Mouse (Mus musculus): ENCODE results near the gene Gucy1b1. TPM values are rescaled to one million over a fixed set of nuclear protein-coding genes. Genes with fewer than 3 reads are reported as not detected.

Gucy1b1 gene
- polyA plus RNA-seq, 1 experiment from 2014 or later = 95.8 TPM

DNA sequence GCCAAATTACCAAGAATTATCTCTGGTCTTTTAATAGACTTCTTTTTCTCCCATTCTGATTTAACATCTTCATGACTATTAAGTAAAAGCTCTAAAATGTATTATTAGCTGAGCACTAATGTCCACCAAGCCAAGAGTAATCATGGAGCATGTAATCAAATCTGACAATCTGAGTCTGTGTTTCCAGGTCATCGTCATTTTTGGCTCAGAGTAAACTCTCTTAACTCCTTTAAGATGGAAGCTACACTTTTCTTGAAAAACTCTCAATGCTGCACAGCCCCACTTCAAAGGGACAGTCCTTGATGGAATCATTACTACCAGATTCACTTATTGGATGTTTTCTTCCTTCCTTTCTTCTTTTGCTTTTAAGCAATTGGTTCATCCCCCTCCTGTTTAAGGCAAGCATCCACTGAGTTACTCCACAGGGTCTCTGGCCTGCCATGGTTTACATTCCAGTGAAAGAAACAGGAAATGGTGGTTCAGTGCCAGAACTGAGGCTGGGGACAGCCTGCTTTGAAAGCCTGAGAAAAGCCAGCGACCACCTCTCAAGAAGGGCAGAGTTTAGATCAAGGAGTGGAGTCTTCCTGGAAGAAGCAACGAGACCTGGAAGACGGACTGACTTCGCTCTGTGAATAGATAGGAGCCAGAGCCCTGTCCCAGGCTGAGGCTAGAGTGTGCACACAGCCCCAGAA lies 20.1 kb downstream of the Gucy1b1 start:
- no peak overlapping the region for H3K4me3 ChIP-seq (ENCODE audit: low read depth, low read length)
- H3K4me2 ChIP-seq (replicated peaks; ENCODE audit: low read depth, low read length) = no peak overlapping the region
- ATAC-seq (no peak), DNase-seq (ENCODE audit: low spot score) (no peak)
- H3K9ac ChIP-seq (replicated peaks; ENCODE audit: low read depth) = no peak overlapping the region
- H3K27ac ChIP-seq (ENCODE audit: low read length) = 0 out of 2 replicates have a peak overlapping the region, but pooled peaks have one; percentile 2
- no peaks in the 10 kb centered on the region for H3K9me3 ChIP-seq (ENCODE audit: low read length)
- TF ChIP-seq EP300 (IDR thresholded peaks at IDR 0.05) = no peak
- no peak for TF ChIP-seq CTCF (IDR thresholded peaks at IDR 0.05)
- 18% methylated on average over 5 of the region's 5 CpGs for WGBS
- no peaks in the 10 kb centered on the region; the same call in 1 of the 2 replicates for H3K4me1 ChIP-seq (ENCODE audit: insufficient read depth, low read depth, low read length)
- H3K27me3 ChIP-seq (replicated peaks; ENCODE audit: insufficient read depth, low read length) = no peaks in the 10 kb centered on the region
- no peaks in the 10 kb centered on the region for H3K36me3 ChIP-seq (ENCODE audit: insufficient read depth, low read length)

GRCm38 (mm10) chr3:82052029-82052428 lies 22.5 kb downstream of the Gucy1b1 start:
- Histone ChIP-seq H3K4me2 (replicated peaks; ENCODE audit: low read depth, low read length) (no peak overlapping the region), H3K4me3 (ENCODE audit: low read depth, low read length) (no peak overlapping the region), H3K9me3 (ENCODE audit: low read length) (no peaks in the 10 kb centered on the region), H3K27ac (ENCODE audit: low read length) (no peak overlapping the region), H3K9ac (replicated peaks; ENCODE audit: low read depth) (no peak overlapping the region), H3K27me3 (replicated peaks; ENCODE audit: insufficient read depth, low read length) (no peaks in the 10 kb centered on the region), H3K36me3 (ENCODE audit: insufficient read depth, low read length) (no peaks in the 10 kb centered on the region), H3K4me1 (ENCODE audit: insufficient read depth, low read depth, low read length) (peaks cover 3% of the 10 kb centered on the region; the same call in 1 of the 2 replicates)
- no peak for DNase-seq (ENCODE audit: low spot score)
- no peak for TF ChIP-seq EP300 (IDR thresholded peaks at IDR 0.05)
- TF ChIP-seq CTCF (IDR thresholded peaks at IDR 0.05) = no peak
- no peak for ATAC-seq
- 52% methylated on average over 2 of the region's 2 CpGs for WGBS

- H3K4me2 ChIP-seq (replicated peaks; ENCODE audit: low read depth, low read length) = no peak overlapping the region
- no peak overlapping the region for H3K9ac ChIP-seq (replicated peaks; ENCODE audit: low read depth)
- no peak for TF ChIP-seq CTCF (IDR thresholded peaks at IDR 0.05)
- TF ChIP-seq EP300 (IDR thresholded peaks at IDR 0.05) = no peak
- no peak overlapping the region for H3K27ac ChIP-seq (ENCODE audit: low read length)
- peaks cover 3% of the 10 kb centered on the region; the same call in 1 of the 2 replicates for H3K4me1 ChIP-seq (ENCODE audit: insufficient read depth, low read depth, low read length)
- no peak overlapping the region for H3K4me3 ChIP-seq (ENCODE audit: low read depth, low read length)
- ATAC-seq (no peak), DNase-seq (ENCODE audit: low spot score) (no peak)
- no peaks in the 10 kb centered on the region for H3K36me3 ChIP-seq (ENCODE audit: insufficient read depth, low read length)
- H3K27me3 ChIP-seq (replicated peaks; ENCODE audit: insufficient read depth, low read length) = no peaks in the 10 kb centered on the region
- H3K9me3 ChIP-seq (ENCODE audit: low read length) = no peaks in the 10 kb centered on the region
Observed at GRCm38 (mm10) chr3:82051468-82051867, 23.0 kb downstream of the Gucy1b1 start.

- no peaks in the 10 kb centered on the region for H3K9me3 ChIP-seq (ENCODE audit: low read length)
- H3K9ac ChIP-seq (replicated peaks; ENCODE audit: low read depth) = no peak overlapping the region
- no peak overlapping the region for H3K4me2 ChIP-seq (replicated peaks; ENCODE audit: low read depth, low read length)
- DNase-seq (ENCODE audit: low spot score) (peak; percentile 63), ATAC-seq (no peak)
- no peaks in the 10 kb centered on the region for H3K27me3 ChIP-seq (replicated peaks; ENCODE audit: insufficient read depth, low read length)
- 30% methylated on average over 7 of the region's 7 CpGs for WGBS
- 0 out of 2 replicates have a peak overlapping the region, but pooled peaks have one; percentile 38 for H3K27ac ChIP-seq (ENCODE audit: low read length)
- no peak for TF ChIP-seq CTCF (IDR thresholded peaks at IDR 0.05)
- no peak for TF ChIP-seq EP300 (IDR thresholded peaks at IDR 0.05)
- no peaks in the 10 kb centered on the region for H3K36me3 ChIP-seq (ENCODE audit: insufficient read depth, low read length)
- 0 out of 2 replicates have a peak, but pooled peaks cover 3% of the 10 kb centered on the region for H3K4me1 ChIP-seq (ENCODE audit: insufficient read depth, low read depth, low read length)
- no peak overlapping the region for H3K4me3 ChIP-seq (ENCODE audit: low read depth, low read length)
Observed at GRCm38 (mm10) chr3:82048681-82049080, 25.8 kb downstream of the Gucy1b1 start.

GRCm38 (mm10) chr3:82048078-82048477 lies 26.4 kb downstream of the Gucy1b1 start:
- Histone ChIP-seq H3K9me3 (ENCODE audit: low read length) (no peaks in the 10 kb centered on the region), H3K4me3 (ENCODE audit: low read depth, low read length) (no peak overlapping the region), H3K4me1 (ENCODE audit: insufficient read depth, low read depth, low read length) (peaks cover 6% of the 10 kb centered on the region; the same call in 1 of the 2 replicates), H3K9ac (replicated peaks; ENCODE audit: low read depth) (no peak overlapping the region), H3K36me3 (ENCODE audit: insufficient read depth, low read length) (no peaks in the 10 kb centered on the region), H3K4me2 (replicated peaks; ENCODE audit: low read depth, low read length) (no peak overlapping the region), H3K27ac (ENCODE audit: low read length) (no peak overlapping the region), H3K27me3 (replicated peaks; ENCODE audit: insufficient read depth, low read length) (no peaks in the 10 kb centered on the region)
- no peak for TF ChIP-seq CTCF (IDR thresholded peaks at IDR 0.05)
- TF ChIP-seq EP300 (IDR thresholded peaks at IDR 0.05) = no peak
- ATAC-seq (no peak), DNase-seq (ENCODE audit: low spot score) (no peak)
- 75% methylated on average over 4 of the region's 4 CpGs for WGBS

DNA sequence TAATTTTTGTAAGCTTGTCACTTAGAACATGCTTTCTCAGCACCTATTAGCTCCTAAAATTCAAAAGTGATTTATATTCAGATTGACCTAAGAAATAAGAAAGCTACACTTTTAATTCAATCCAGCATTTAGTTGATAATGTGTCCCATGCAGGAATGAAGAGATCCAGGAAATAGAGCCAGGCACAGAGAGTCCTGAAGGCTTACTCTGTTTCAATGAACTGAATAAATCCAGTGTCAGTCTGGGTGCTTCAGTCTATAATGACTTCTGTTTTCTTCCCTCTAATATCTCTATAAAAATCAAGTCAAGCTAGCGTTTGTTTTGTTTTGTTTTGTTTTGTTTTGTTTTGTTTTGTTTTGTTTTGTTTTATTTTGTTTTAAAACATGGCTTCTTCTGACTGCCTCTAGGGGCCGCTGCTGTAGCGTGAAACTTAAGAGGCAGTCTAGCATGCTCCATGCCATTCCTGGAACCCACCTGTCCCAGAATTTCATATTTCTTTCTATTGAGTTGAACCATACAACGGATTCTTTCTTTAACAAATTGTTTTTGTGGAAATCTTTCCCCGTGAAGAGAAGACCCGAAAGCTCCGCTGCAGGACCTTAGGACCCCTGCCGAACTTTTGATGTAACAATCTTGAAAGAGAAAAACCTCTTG lies 27.3 kb downstream of the Gucy1b1 start:
- Histone ChIP-seq H3K9me3 (ENCODE audit: low read length) (no peaks in the 10 kb centered on the region), H3K27ac (ENCODE audit: low read length) (no peak overlapping the region), H3K4me2 (replicated peaks; ENCODE audit: low read depth, low read length) (no peak overlapping the region), H3K27me3 (replicated peaks; ENCODE audit: insufficient read depth, low read length) (no peaks in the 10 kb centered on the region), H3K4me1 (ENCODE audit: insufficient read depth, low read depth, low read length) (peaks cover 7% of the 10 kb centered on the region; the same call in 1 of the 2 replicates), H3K4me3 (ENCODE audit: low read depth, low read length) (no peak overlapping the region), H3K9ac (replicated peaks; ENCODE audit: low read depth) (no peak overlapping the region), H3K36me3 (ENCODE audit: insufficient read depth, low read length) (no peaks in the 10 kb centered on the region)
- ATAC-seq = no peak
- peak; percentile 72 for DNase-seq (ENCODE audit: low spot score)
- 24% methylated on average over 8 of the region's 8 CpGs for WGBS
- TF ChIP-seq EP300 (IDR thresholded peaks at IDR 0.05) (no peak), CTCF (IDR thresholded peaks at IDR 0.05) (peak; percentile 79)

Measured in lung, postnatal 0 days (tissue).